Mouse (Mus musculus) testis, adult 2 months (tissue): Measurements from ENCODE around the gene Fkbp5.

Experiments
- CTCF ChIP-seq: fragments of 200-500 bp; IDR thresholded peaks from 2 replicates; pipeline ENCODE4 v1.5.1; 2012; ENCODE audit warnings: low read depth, mild to moderate bottlenecking, inconsistent platforms, low read length, moderate library complexity; ENCODE audit not compliant: control insufficient read depth, insufficient read depth, insufficient replicate concordance
- POLR2A ChIP-seq: fragments of 200-500 bp; IDR thresholded peaks from 2 replicates; pipeline ENCODE4 v1.6.1; 2012; ENCODE audit warnings: low read depth, mild to moderate bottlenecking, inconsistent platforms, low read length, moderate library complexity; ENCODE audit not compliant: control insufficient read depth

DNA sequence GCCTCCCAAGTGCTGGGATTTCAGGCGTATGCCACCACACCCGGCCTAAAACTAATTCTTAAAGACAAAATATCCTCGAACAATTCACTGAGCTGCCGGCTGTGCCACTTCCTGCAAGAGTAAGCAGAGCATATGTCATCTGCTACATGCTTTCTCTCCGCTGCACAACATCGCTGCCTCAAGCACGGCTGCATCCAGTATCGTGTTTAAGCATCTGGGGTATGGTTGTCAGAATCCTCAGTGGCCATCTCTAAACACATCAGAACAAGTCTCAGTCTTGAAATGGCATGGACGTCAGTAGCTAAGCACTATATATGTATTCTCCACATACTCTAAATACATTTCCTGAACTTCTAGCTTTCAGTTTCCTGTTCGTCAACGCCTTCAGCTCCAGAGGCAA lies 49.6 kb downstream of the Fkbp5 start:
- no peak for TF ChIP-seq CTCF
- TF ChIP-seq POLR2A, result no peak
